Mouse (Mus musculus): ENCODE data around the gene Vmn1r189. TPM values are rescaled to one million over a fixed set of nuclear protein-coding genes. Genes with fewer than 3 reads are reported as not detected.

Gene Vmn1r189
- polyA plus RNA-seq (2017; shearing (Covaris generic)), result not detected

DNA sequence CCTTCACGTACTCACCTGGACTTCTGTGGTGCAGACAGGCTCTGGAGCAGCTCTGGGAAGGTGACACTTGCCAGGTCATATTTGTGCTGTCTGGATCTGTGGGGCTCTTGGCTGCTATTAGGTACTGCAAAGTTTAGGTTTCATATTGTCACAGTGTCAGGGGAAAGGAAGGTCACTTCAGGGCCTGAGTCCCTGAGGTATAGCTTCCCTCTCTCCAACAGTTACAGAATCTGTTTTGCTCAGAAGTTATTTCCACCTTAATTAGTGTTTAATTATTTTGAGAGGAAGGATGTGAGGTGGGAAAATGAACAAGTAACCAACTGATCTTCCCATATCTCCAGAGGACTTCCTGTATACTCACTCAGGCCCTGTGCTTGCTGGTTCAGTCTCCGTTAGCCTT, at the start of gene Vmn1r189:
Gene Vmn1r189 (minus strand): TSS at position 101 of the 400 bp plus-strand sequence.

DNA sequence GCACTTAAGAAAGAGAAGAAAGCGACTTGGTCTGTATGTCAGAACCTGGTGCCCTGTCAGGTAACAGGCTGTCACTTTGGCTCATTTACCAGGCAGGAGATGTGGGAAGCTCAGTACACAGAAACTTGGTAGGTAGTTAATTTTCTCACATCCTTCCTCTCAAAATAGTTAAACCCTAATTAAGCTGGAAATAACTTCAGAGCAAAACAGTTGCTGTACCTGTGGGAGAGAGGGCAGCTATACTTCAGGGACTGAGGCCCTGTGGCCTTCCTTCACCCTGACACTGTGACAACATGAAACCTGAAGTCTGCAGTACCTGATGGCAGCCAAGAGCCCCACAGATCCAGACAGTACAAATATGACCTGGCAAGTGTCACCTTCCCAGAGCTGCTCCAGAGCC, 21.5 kb downstream of the Vmn1r189 start, which contains the start of gene Vmn1r188:
Gene Vmn1r188 (plus strand): TSS at position 301 of the 400 bp plus-strand sequence.

Other genes starting within 250 kb of the Vmn1r189 start
- under 1 TPM in 1 of 2 experiments, not detected in 1; 0.09 TPM for gene Zfp184, start 160.7 kb downstream of the Vmn1r189 start, polyA plus RNA-seq (2017; shearing (Covaris generic))
- gene Pom121l2, start 124.6 kb downstream of the Vmn1r189 start, polyA plus RNA-seq (2017; shearing (Covaris generic)), result not detected
- gene Prss16, start 96.1 kb downstream of the Vmn1r189 start, polyA plus RNA-seq (2017; shearing (Covaris generic)), result under 1 TPM; 0.28 to 0.85 TPM
- gene Hist1h2ah, start 70.3 kb downstream of the Vmn1r189 start, polyA plus RNA-seq (2017; shearing (Covaris generic)), result not detected
- 1 to 10 TPM in 1 of 2 experiments, under 1 TPM in 1; 0.45 to 2.6 TPM for gene Hist1h2bk, start 70.0 kb downstream of the Vmn1r189 start, polyA plus RNA-seq (2017; shearing (Covaris generic))
- 10 to 100 TPM; 12.3 to 15.6 TPM for gene Hist1h4i, start 64.5 kb downstream of the Vmn1r189 start, polyA plus RNA-seq (2017; shearing (Covaris generic))
- 10 to 100 TPM; 12.1 to 24.2 TPM for gene Hist1h2ag, start 62.9 kb downstream of the Vmn1r189 start, polyA plus RNA-seq (2017; shearing (Covaris generic))
- gene Hist1h2bj, start 62.6 kb downstream of the Vmn1r189 start, polyA plus RNA-seq (2017; shearing (Covaris generic)), result 10 to 100 TPM in 1 of 2 experiments, 1 to 10 TPM in 1; 4.8 to 10.1 TPM
- not detected for gene Vmn1r188, start 21.4 kb downstream of the Vmn1r189 start, polyA plus RNA-seq (2017; shearing (Covaris generic))
- gene Vmn1r191, start 78.1 kb upstream of the Vmn1r189 start, polyA plus RNA-seq (2017; shearing (Covaris generic)), result not detected
- not detected for gene Vmn1r192, start 85.3 kb upstream of the Vmn1r189 start, polyA plus RNA-seq (2017; shearing (Covaris generic))
- under 1 TPM in 1 of 2 experiments, not detected in 1; 0.48 TPM for gene Vmn1r193, start 117.3 kb upstream of the Vmn1r189 start, polyA plus RNA-seq (2017; shearing (Covaris generic))
- gene Vmn1r194, start 138.4 kb upstream of the Vmn1r189 start, polyA plus RNA-seq (2017; shearing (Covaris generic)), result not detected
- gene Vmn1r195, start 164.7 kb upstream of the Vmn1r189 start, polyA plus RNA-seq (2017; shearing (Covaris generic)), result not detected
- not detected for gene Vmn1r196, start 184.1 kb upstream of the Vmn1r189 start, polyA plus RNA-seq (2017; shearing (Covaris generic))
- gene Vmn1r197, start 218.8 kb upstream of the Vmn1r189 start, polyA plus RNA-seq (2017; shearing (Covaris generic)), result under 1 TPM; 0.08 to 0.11 TPM
- gene Vmn1r198, start 244.5 kb upstream of the Vmn1r189 start, polyA plus RNA-seq (2017; shearing (Covaris generic)), result not detected

Data from activated CD4-positive, CD25-positive, alpha-beta regulatory T cell (primary cell).